Mouse (Mus musculus) 416B (cell line): ENCODE data around the gene Vwa1.
"Not testable (repeated sequence)": the region's sequence is repeated elsewhere in the genome, so short reads cannot be mapped to it uniquely, and the experiment has no call there.

Source experiments
- DNase-seq: peaks from one replicate; pipeline ENCODE4 v3.0.0; 2011; ENCODE audit warnings: low read depth

Gene Vwa1

GRCm38 (mm10) chr4:155774280-155774754 is at the start of gene Vwa1:
Vwa1 (minus strand) TSS chr4:155774698.
- no peak for DNase-seq

DNA sequence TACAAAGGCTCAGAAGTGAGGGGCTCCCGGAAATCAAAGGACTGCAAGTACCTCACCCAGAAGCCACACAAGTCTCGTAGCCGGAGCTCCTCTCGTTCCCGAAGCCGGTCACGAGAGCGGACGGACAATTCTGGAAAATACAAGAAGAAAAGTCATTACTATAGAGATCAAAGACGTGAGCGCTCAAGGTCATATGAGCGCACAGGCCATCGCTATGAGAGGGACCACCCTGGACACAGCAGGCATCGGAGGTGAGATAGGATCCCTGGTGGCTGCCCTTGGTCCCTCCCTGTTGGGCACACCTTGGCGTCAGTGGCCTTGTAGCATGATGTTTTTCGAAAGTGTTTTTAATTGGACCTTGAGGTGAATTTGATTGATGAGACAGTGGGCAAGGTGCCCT is 48.9 kb upstream of the Vwa1 start:
- no peak for DNase-seq

DNA sequence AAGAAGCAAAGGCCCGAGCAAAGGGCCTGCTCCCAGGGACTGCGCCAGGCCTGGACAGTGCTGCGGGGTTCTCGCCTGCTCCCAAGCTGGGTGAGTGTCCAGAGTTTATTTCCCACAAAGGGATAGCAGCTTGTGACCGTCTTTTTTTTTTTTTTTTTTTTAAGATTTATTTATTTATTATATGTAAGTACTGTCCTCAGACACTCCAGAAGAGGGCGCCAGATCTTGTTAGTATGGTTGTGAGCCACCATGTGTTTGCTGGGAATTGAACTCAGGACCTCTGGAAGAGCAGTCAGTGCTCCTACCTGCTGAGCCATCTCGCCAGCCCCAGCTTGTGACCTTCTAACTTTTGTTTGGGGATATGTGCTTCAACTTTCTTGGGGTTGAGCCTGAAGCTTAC is 46.5 kb upstream of the Vwa1 start:
- DNase-seq = peak; percentile 69

GRCm38 (mm10) chr4:155817533-155817932 is 43.0 kb upstream of the Vwa1 start:
- DNase-seq = no peak

GRCm38 (mm10) chr4:155812665-155813181 is 38.2 kb upstream of the Vwa1 start:
- DNase-seq = peak; percentile 70

DNA sequence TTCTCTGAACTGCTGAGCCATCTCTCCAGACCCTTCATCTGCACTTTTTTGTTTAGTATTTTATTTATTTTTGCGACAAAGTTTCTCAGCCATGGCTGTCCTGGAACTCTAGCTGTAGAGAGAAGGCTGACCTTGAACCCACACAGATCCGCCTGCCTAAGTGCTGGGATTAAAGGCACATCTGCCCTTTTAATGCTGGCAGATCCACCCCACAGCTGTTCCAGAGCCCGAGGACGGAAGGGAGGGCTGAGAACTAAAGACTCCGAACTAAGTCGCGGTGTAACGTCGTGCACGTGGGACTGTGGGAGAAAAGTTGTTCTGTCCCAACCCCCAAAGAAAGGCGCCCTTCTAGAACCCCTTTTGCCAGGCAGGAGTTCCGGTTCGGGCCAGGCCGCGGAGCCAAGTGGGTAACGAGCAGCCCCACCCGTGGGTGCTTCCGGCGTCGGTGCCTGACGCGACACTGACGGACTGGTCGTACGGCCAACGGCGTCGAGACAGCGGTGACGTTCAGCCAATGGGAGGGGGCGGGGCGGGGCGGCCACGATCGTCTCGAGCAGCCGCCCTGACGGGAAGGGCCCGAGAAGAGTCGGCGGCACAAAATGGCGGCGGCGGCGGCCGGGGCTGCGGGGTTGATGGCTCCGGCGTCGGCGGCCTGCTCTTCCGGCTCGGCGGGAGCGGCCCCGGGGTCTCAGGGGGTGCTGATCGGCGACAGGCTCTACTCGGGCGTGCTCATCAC is 37.6 kb upstream of the Vwa1 start, which contains the start of gene Ccnl2:
Gene Ccnl2, plus strand, starts transcription at position 561 of the 736 bp plus-strand sequence.
- DNase-seq = peak; percentile 97

- DNase-seq = no peak
Observed at GRCm38 (mm10) chr4:155807841-155808240, 33.3 kb upstream of the Vwa1 start.

- peak; percentile 97 for DNase-seq
Observed at GRCm38 (mm10) chr4:155803340-155804041, 29.0 kb upstream of the Vwa1 start.

DNA sequence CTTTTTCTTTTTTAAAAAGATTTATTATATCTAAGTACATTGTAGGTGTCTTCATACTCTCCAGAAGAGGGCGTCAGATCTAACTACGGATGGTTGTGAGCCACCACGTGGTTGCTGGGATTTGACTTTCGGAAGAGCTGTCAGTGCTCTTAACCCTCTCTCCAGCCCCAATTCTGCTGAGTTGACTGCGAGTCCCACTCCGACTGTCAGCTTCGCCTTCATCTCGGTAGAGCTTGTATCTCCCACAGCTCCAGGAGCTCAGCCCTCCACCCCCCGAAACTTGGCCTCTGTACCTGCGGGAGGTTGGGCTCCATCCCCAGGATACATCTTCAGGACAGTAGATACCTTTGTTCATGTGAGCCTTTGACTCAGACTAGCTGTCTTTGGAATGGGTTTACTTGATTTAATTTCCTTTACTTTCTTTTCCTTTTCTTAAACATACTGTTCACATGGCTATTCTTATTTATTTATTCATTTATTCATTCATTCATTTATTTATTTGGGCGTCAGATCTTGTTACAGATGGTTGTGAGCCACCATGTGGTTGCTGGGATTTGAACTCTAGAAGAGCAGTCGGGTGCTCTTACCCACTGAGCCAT is 28.3 kb upstream of the Vwa1 start, which contains the start of gene Mrpl20:
Gene Mrpl20, plus strand, starts transcription at position 138 of the 599 bp plus-strand sequence.
- DNase-seq = peak; percentile 89

DNA sequence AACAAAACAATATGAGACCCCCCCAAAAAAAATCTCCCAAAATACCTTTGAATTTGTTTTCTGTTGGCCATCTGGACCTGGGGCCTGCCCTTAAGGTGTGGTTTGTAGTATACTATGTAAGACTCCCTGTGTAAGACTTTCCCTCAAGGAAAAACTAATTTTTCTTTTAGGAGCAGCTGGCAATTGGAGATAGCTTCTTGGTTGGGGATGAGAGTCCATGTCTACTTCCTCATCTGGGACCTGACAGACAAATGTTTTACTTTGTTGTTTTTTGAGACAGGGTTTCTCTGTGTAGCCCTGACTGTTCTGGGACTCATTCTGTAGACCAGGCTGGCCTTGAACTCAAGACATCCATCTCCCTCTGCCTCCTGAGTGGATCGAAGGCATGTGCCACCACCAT is 27.6 kb upstream of the Vwa1 start:
- no peak for DNase-seq

DNA sequence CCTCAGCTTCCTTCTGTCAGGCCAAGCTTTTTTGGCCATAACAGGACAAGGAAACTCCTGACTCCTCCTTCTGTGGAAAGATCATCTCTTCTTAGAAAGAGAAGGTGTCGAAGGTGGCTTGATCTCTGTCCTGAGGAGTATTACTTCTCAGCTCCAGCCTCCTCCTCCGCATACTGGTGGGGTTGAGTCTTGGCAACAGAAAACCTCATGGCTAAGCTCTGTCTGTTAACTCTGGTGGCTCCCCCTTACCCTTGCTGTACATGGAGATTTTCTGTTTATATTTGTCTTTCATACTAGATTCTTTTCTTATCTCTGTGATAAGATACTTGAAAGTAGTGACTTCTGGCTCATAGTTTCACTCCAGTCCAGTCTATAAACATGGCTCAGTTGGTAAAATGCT is 19.2 kb upstream of the Vwa1 start:
- DNase-seq = no peak

DNA sequence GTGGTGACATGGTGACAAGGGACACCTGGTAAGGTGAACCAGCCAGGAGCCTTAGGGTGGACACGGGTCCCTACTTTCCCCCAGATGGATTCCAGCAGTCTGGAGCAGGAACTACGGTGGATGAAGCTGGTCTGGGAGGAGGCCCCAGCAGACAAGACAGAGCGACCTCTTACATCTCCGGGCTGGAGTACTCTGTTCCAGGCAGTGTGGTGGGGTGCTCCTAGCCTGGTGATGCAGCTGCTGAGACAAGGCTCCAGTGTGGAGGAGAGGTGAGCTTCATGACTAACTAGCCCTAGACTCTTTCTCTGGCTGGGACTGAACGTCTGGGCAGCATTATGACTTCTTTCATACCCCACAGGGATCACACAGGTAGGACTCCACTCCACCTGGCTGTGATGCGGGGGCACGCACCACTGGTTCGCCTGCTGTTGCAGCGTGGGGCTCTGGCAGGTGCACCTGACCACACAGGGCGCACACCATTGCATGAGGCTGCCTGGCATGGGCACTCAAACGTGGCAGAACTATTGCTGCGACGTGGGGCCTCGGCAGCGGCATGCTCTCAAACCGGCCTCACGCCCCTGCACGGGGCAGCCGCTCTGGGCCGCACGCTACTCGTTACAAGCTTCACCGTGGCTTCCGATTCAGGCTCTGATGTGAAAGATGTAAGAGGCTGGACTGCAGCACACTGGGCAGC is 16.9 kb upstream of the Vwa1 start:
- no peak for DNase-seq

- no peak for DNase-seq
Observed at GRCm38 (mm10) chr4:155790650-155791161, 16.2 kb upstream of the Vwa1 start.

GRCm38 (mm10) chr4:155790021-155790489 is 15.6 kb upstream of the Vwa1 start, which contains the start of gene Ankrd65:
Ankrd65 (plus strand) TSS chr4:155790439.
- DNase-seq = no peak

DNA sequence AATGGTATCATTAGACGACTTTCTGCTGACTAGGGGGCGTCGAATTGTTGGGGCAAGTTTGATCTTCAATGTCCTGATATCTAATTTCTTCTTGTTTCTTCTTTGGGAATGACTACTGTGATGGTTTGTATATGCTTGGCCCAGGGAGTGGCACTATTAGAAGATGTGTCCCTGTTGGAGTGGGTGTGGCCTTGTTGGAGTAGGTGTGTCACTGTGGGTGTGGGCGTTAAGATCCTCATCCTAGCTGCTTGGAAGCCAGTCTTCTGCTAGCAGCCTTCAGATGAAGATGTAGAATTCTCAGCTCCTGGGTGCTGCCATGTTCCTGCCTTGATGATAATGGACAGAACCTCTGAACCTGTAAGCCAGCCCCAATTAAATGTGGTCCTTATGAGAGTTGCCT is 14.3 kb upstream of the Vwa1 start:
- DNase-seq = not testable (repeated sequence)

GRCm38 (mm10) chr4:155788300-155788699 is 13.8 kb upstream of the Vwa1 start:
- peak; percentile 44 for DNase-seq

DNA sequence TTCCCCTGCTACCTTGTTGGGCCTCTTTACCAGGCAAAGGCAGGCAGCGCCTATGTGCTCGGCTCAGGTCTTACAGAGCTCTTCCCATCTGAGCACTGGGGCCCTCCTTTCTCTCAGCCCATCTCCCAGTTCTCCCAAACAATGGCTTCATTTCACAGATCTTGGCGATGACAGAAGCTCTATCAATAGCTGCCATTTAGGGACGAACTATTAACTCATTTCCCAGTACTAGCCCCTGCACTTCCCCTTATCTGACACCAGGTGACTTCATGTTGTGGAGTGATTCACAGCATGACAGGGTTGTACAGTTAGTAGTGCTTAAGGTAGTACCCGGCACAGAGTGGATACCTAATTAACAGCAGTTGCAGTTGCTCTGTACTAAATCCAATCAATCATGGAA is 11.3 kb upstream of the Vwa1 start, which contains the start of gene Tmem88b:
Gene Tmem88b, minus strand, starts transcription at position 56 of the 400 bp plus-strand sequence.
- peak; percentile 48 for DNase-seq

DNA sequence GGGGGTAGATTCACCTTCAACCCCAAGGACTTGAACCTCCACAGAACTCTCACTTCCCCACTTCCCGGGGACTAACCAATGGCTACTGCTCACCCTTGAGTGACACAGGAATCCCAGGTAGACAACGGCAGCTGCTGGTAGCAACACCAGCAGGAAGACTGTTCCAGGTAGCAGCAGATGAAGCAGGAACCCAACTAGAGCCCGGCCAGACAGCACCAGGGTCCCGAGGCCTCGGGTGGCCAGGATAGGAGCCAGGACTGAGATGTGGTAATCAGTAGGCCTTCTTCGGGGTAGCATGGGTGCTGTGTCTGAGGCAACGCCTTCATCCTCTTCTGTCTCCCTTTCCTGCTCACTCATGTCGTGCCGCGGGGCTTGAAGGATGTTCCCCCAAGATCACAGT is 10.7 kb upstream of the Vwa1 start:
- DNase-seq = no peak

DNA sequence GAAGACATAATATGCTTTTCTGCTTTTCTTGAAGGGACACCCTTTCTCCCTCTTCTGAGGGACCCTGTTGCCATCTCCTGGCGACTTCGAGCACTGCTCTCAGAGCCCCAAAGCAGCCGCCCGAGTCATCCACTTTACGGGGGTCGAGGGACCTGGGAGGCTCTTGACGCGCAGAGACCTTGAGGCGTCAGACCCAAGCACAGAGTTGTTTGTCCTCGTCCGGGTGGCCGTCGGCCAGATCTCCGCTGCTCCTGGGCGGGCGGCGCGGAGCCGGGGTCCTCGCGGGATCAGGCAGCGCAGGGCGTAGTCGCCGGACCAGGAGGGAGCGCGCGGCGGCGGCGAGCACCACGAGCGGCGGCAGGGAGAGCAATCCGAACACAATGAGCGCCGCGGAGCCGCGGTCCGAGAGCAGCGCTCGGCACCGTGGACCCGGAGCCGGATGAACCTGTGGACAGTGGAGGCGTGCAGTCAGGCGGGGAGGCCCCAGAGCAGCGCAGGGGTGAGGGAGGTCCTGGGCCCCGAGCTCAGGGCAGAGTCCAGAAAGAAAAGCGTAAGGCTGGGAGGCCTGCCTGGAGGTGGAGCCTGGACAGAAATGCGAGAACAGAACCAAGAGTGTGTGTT is 9.7 kb upstream of the Vwa1 start:
- peak; percentile 76 for DNase-seq

- DNase-seq = no peak
Observed at GRCm38 (mm10) chr4:155783486-155784080, 9.1 kb upstream of the Vwa1 start.

- DNase-seq = no peak
Observed at GRCm38 (mm10) chr4:155780895-155781294, 6.4 kb upstream of the Vwa1 start.
